Mouse (Mus musculus): ENCODE measurements around the gene Tex46. TPM values are rescaled to one million over a fixed set of nuclear protein-coding genes. Genes with fewer than 3 reads are reported as not detected.

The Tex46 gene
- total RNA-seq, 4 experiments from 2014 or later, result not detected

DNA sequence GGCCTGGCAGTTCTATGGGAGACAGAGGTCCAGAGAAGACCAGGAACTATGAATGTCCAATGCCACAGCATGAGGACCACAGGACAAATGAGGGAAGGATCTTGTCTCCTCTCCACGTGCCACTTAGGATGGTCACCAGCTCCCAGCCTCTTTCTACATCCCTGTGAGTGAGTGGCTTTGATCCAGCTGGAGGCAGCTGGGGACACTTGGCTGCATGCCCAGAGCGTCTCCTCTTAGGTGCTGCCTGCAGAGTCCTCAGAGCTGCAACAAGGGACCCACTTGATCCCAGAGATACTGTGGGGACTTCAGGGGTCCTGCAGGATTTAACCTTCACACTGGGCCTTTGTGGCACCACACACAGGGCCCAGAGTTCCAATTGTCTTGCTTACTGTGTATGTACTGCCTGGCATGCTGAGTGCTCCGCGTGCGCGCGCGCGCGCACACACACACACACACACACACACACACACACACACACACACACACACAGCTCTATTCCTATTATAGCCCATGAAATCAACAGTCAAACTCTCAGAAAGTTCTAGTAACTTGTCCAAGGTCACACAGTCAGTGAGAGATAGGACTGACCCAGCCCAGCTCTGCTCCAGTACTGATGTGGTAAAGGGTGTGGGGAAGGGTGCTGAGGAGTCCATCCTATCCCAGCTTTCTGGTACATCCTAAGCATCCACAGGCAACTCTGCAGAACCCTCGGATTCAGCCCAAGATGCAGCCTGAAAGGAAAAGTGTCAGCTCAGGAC, 21.2 kb downstream of the Tex46 start:
- DNase-seq (ENCODE audit: low spot score), result peak; percentile 12

DNA sequence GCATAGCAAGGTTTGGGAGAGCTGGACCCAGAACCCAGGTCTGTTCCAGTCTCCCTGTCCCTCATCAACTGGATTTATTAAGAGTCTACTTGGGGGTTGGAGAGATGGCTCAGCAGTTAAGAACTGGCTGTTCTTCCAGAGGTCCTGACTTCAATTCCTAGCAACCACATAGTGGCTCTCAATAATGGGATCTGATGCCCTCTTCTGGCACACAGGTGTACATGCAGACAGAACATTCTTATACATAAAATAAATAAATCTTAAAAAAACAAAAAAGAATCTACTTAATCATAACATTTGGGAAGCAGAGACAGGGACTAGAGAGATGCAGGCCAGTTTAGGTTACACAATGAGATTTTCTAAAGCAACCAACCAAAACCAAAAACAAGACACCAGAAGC, 25.8 kb downstream of the Tex46 start:
- no peak for DNase-seq (ENCODE audit: low spot score)

DNA sequence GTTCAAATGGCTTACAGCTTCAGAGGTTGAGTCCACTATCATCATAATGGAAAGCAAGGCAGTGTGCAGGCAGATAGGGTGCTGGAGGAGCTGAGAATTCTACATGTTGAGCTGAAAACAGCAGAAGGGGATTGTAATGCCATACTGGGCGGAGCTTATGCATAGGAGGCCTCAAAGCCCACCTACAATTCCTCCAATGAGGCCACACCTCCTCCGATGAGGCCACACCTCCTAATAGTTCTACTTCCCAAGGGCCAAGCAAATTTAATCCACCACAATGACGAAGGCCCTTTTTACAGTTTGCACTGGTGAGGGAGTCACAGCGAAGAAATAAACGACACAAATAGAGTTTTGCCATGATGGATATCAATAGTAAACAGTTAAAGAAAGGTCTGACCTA, 26.3 kb downstream of the Tex46 start:
- no peak for DNase-seq (ENCODE audit: low spot score)

DNA sequence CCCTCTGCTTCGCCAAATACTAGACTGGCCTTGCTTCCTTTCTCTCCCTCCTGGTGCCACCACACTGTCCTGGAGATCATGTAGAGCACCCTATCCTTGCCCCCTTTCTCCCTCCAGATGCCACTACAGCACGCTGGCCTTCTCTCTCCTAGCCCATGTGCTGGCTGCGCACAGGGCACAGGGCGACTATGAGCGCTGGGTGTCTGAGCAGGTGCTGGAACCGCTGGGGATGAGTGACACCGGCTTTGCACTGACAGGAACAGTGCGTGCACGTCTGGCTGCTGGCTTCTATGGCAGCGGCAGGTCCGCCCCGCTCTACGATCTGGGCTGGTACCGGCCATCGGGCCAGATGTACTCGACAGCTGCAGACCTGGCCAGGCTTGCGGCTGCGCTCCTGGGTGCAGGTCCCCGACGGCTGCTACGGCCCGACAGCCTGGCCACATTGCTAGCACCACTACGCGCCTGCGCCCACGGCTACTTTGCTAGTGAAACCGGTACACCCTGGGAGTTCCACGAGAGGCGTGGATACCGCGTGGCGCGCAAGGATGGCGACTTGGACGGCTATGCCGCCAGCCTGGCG, 26.8 kb downstream of the Tex46 start:
- no peak for DNase-seq (ENCODE audit: low spot score)

DNA sequence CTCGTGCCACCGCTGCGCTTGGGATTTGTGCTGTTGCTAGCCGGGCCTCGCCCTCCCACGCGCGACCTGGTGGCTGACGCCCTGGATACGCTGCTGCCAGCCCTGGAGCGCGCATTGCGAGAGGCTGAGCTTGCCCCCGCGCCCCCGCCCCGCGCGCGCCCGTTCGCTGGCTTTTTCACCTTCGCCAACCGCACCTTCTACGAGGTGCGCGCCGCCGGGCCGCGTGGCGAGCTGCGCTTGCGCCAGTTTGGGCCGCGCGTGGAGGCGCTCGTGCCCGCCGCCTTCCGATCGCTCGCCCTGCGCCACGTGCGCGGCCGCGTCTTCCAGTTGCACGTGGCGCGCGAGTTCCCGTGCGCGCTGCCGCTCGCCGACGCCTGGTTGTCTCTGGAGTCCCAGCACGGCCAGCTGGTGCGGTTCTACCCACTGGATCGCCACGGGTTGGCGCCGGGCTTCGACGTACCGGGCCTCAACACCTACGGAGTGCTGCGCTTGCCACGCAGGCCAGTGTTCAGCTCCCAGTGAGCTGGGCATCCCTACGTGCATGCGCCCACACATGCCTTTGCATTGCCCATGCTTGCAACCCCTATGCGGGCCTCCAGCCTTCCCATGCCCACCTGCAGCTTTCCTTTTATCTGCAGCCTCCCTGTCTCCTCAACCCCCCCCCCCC, 27.5 kb downstream of the Tex46 start:
- no peak for DNase-seq (ENCODE audit: low spot score)

DNA sequence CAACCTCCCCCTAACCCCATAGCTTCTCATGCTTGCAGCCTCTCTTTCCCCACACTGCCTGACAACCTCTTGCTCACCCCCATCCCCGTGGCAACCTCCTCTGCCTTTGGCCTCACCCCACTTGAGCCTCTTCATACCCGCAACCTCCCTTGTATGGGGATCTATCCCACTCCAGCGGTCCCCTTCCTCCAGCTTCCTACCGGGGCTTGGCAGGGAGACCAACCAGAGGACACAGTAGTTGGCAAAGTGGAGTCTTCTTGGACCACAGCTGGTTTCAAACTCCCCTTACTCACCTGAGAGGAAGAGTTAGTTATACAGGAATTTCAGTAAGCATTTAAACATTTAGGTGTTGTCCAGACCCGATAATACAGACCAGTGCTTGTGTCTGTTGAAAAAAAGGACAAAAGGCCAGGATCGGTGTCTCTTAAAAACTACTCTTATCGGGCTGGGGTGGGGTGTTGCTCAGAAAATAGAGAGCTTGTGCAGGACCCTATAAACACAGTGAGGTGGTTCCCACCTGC, 28.1 kb downstream of the Tex46 start:
- no peak for DNase-seq (ENCODE audit: low spot score)

DNA sequence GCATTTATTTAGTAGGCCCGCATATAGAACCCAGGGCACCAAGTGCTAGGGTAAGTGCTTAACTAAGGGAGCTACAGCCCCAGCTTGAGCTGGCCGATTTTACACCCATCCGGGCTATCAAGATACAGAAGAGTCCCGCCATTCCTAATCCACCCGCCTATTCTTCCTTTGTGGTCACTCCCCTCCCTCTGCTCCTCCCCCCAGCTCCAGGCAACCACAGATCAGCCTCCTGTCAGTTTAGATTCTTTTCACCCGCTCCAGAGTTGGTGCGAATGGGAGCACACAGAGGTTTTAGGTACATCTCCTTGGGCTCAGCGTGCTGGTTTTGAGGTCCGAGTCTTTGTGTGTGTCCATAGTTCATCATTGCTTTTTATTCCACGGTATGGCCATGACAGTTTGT, 28.7 kb downstream of the Tex46 start:
- no peak for DNase-seq (ENCODE audit: low spot score)

DNA sequence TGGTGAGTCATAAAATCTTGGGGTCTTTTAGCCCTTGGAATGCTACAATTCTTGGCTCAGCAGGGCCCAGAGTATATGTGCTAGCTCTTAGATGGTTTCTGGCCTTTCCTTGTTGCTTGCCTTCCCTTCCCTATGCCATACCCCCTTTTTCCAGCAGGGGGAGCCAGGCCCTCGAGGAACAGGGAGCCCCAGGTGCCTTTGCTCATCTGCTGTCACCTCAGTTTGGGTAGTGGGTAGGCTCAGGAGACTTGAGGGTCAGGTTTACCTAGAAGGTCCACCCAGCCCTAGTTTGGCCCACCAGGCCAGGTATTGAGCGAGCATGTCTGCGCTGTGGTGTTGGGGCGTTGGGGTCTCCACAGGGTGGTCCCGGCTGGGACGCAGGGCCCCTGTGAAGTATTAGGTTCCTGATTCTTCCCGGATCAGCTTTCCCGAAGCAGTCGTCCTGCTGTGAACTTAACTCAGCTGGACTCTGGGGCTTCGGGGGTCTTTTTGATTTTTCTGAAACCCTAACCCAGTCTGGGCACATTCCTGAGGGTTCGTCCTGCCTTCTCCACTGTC, 38.8 kb downstream of the Tex46 start:
- peak; percentile 58 for DNase-seq (ENCODE audit: low spot score)

DNA sequence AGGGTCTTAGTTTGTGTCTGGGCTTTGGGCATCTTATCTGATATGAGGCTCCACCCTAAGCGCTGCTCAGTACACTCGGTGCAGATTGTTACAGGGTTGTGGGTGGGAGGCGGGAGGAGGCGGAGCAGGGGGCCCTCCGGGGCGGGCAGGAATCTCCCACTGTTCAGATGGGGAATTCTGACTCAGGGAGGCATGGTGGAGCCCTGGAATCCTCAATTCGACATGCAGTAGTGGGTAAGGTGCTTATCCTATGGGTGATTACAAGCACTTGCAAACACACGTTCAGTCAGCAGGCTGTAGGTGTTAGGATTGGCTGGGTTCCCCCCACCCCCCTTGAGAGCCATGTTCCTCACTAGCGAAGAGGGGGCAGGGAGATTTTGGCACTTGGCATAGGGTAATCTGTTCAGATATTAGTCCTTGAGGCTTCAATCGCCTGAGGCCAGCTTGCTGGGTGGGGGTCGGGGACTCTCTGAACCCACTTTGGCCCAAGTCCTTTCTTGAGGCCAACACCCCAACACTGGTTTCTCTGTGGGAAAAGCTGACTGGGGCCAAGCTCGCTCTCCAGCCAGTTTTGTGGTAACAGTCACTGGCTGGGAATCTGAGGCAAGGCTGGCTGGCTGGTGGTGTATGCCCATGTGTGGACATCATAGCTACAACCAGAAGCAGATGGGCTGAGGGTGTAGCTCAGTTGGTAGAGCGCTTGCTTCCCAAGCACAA, 39.4 kb downstream of the Tex46 start:
- no peak for DNase-seq (ENCODE audit: low spot score)

DNA sequence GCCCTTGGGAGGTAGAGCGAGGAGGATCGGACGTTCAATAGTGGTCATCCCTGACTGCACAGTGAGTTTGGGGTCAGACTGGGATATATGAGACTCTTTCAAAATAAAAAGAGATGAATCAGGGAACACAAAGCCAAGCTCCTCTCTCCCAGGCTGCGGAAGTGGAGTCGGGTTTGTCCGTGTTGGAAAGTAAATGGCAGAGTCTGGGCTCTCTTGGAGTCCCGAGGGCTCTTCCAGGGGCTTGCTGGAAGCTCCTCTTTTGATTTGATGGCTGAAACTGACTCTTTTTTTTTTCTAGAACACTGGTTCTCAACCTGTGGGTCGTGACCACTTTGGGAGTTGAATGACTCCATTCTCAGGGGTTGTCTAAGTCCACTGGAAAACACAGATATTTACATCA, 40.0 kb downstream of the Tex46 start:
- DNase-seq (ENCODE audit: low spot score), result no peak

DNA sequence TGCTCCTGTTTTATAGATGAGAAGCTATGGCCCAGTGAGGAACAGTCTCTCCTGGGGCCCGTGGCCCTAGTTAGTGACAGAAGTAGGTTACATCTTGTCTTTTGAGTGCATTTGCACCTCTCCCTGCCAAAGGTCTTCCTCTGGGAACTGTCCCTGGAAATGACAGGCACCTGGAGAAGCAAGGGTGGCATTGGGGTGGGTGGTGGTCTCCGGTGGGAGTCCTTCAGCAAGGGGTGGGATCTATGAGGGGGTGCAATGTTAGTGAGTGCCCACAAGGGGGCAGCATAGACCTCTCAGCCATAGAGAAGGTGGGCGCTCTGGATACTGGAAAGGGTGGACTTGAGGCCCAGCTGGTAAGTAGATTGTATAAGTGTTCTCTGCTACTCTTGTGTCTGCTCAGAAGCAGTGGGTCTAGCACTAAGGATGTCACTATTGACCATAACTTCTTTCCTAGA, 41.1 kb downstream of the Tex46 start:
- DNase-seq (ENCODE audit: low spot score), result no peak

DNA sequence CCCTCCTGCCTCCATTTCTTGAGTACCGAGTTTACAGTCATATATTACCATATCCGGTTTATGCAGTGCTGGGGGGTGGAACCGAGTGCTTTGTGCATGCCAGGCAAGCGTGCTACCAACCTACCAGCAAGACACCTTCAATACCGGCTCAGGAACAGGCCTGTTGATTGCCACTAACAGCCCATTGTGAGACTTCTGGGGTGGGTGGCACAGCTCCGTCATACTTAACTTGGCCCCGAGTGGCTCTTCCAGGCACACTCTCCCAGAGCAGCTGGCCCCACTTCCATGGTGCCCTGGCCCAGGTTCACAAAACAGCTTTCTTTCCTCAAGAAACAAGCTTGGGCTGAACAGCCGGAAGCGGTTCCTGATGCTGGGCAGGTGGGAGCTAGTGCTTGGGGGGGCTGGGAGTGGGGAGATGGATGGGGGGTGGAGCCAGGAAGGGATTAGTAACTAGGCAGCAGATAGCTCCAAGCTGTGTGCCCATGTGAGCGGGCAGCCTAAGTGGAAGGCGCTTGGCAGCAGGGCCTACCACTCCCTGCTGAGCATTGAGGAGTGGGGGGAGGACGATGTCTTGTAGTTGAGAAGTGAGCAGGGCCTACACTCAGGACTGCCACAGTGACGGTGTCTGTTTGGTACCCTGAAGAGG, 41.8 kb downstream of the Tex46 start:
- no peak for DNase-seq (ENCODE audit: low spot score)

DNA sequence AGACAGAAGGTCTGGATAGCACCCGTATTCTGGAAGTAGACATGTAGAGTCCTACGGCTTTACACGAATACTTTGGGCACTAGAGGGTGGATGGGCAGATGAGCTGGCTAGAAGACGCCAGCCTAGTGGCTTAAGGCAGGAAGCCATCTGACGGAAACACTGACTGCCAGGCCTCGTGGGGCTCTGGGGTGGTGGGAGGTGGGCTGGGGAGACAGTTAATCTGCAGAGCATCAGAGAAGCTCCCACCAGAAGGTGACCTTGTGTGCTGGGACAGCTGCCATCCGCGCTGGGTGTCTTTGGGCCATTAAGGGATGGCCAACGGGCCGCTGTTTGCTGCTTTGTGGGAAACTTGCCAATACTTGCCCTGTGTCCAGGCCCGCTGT, 42.3 kb downstream of the Tex46 start:
- DNase-seq (ENCODE audit: low spot score), result no peak

DNA sequence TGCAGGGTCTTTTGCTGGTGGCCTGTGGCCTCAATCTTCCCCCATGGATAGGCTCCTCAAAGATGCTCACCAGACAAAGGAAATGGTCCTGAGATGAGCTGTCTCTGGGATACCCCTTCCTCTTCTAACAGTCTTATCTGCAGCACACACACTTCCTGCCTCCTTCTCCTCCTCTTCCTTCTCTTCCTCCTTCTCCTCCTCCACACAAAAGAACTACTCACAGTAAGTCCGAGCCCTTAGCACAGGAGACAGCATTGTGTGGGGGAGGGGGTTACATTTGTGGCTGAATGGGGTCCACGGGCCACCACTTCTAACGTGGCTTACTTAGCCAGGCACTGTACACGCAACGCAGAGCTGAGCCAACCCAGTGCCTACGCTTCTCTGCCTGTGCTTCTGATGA, 42.8 kb downstream of the Tex46 start:
- no peak for DNase-seq (ENCODE audit: low spot score)

DNA sequence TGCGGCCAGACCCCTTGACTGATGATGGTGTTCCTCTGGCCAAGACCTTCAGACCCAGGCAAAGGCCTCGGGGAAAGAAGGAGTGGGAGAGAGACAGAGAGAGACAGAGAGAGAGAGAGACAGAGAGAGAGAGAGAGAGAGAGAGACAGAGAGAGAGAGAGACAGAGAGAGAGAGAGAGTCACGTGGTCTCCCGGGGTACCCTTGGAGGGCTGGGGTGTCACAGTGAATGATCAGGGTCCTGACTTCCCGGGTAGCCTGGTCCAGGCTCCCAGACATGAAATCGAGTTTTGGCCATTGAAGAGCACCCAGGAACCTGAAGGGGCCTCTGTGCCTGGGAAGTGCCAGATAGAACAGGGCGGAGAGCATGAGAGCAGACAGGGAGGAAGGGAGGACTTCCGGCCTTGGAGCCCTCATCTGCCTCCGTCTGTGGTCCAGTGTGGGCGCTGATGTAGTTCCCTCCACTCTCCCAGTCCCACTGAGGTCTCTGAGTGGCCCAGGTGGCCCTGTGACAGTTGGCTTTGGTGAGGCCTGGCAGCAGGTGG, 43.5 kb downstream of the Tex46 start:
- DNase-seq (ENCODE audit: low spot score), result no peak

DNA sequence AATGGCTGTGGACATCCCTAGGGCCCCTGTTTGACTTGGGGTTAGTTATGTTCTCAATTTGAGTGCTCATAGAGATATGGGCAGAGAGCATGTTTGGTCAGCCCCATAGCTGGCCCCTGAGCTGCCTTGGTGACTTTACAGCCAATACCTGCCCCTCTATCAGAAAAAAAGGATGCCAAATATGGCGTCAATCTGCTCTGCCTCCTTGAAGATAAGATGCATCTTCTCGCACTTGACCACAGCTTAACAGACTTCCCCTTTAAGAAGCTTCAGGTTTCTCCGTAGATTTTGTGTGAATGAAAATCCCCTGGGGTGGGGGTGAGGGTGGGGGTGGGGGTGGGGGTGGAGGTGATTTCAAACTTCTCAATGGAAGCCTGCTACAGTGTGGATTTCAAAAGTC, 47.7 kb downstream of the Tex46 start:
- no peak for DNase-seq (ENCODE audit: low spot score)

Small RNAs within 50 kb of the gene (microRNA-seq; reads per million reads assigned to microRNA genes)
- gene Gm22180, result not detected

Other genes starting within 250 kb of the Tex46 start
- not detected for gene Htr1d, start 186.9 kb upstream of the Tex46 start, total RNA-seq (2022)
- gene 6030445D17Rik, start 148.2 kb upstream of the Tex46 start, total RNA-seq (2022), result under 1 TPM in 3 of 4 experiments, not detected in 1; 0.24 to 0.60 (median 0.41) TPM
- 10 to 100 TPM; 28.3 to 48.0 (median 38.1) TPM for gene Luzp1, start 140.7 kb upstream of the Tex46 start, total RNA-seq (2022)
- 10 to 100 TPM; 24.3 to 27.0 (median 26.4) TPM for gene Kdm1a, start 7.7 kb upstream of the Tex46 start, total RNA-seq (2022)
- gene Lactbl1, start 12.2 kb downstream of the Tex46 start, total RNA-seq (2022), result under 1 TPM in 1 of 4 experiments, not detected in 3; 0.09 TPM
- gene Ephb2, start 225.6 kb downstream of the Tex46 start, total RNA-seq (2022), result under 1 TPM; 0.44 to 0.86 (median 0.45) TPM

Data from heart, adult 8-10 months (tissue).